Mouse (Mus musculus) hindbrain, embryonic 16.5 days (tissue): ENCODE data around the gene Abcg5. TPM values are rescaled to one million over a fixed set of nuclear protein-coding genes. Genes with fewer than 3 reads are reported as not detected.

Source experiments
- ATAC-seq: fragments of 200-750 bp; cut with Nextera tagmentation; 2 replicates; pipeline ENCODE4 v1.8.0; 2017; ENCODE audit warnings: moderate TSS enrichment, moderate library complexity
- H3K27ac ChIP-seq: fragments of 300-500 bp; sonication (generic); 2 replicates; pipeline ENCODE4 v1.5.1; 2014; ENCODE audit warnings: low read depth, mild to moderate bottlenecking, control low read depth, low read length, moderate library complexity
- H3K27me3 ChIP-seq: fragments of 300-500 bp; sonication (generic); replicated peaks from 2 replicates; pipeline ENCODE4 v1.6.1; 2014; ENCODE audit warnings: low read length; ENCODE audit not compliant: control insufficient read depth, insufficient read depth
- H3K36me3 ChIP-seq: fragments of 300-500 bp; sonication (generic); 2 replicates; pipeline ENCODE4 v1.6.1; 2014; ENCODE audit warnings: mild to moderate bottlenecking, low read length, moderate library complexity, mixed read lengths; ENCODE audit not compliant: control insufficient read depth, insufficient read depth
- H3K4me1 ChIP-seq: fragments of 300-500 bp; sonication (generic); 2 replicates; pipeline ENCODE4 v1.6.1; 2014; ENCODE audit warnings: low read depth, low read length; ENCODE audit not compliant: control insufficient read depth, insufficient read depth
- H3K4me2 ChIP-seq: fragments of 300-500 bp; sonication (generic); 2 replicates; pipeline ENCODE4 v1.6.1; 2014; ENCODE audit warnings: mild to moderate bottlenecking, low read length, control low read depth, moderate library complexity
- H3K4me3 ChIP-seq: fragments of 300-500 bp; sonication (generic); 2 replicates; pipeline ENCODE4 v1.5.1; 2014; ENCODE audit warnings: mild to moderate bottlenecking, low read length, control low read depth, moderate library complexity
- H3K9ac ChIP-seq: fragments of 300-500 bp; sonication (generic); 2 replicates; pipeline ENCODE4 v1.6.1; 2014; ENCODE audit warnings: low read depth, mild to moderate bottlenecking, control low read depth, low read length, moderate library complexity
- H3K9me3 ChIP-seq: fragments of 300-500 bp; sonication (generic); 2 replicates; pipeline ENCODE4 v1.6.1; 2014; ENCODE audit warnings: mild to moderate bottlenecking, low read length, moderate library complexity; ENCODE audit not compliant: control insufficient read depth
- WGBS: fragments of 180-500 bp; shearing (Covaris S2); extraction: QIAGEN DNeasy Blood & Tissue Kit; methylation state at CpG from one replicate; pipeline ENCODE4 v1.1.7; 2014; 5-methylcytosine and 5-hydroxymethylcytosine counted together
- polyA plus RNA-seq: library from polyadenylated mRNA; unstranded; fragments of >200 nt; fragmentation: Nextera tagmentation; extraction: Ambion mirVana; gene quantifications from 2 replicates; pipeline ENCODE4 v1.2.1, GENCODE M21; 2015

The Abcg5 gene
- 1.8 and 2.3 TPM in 2 replicates for polyA plus RNA-seq

DNA sequence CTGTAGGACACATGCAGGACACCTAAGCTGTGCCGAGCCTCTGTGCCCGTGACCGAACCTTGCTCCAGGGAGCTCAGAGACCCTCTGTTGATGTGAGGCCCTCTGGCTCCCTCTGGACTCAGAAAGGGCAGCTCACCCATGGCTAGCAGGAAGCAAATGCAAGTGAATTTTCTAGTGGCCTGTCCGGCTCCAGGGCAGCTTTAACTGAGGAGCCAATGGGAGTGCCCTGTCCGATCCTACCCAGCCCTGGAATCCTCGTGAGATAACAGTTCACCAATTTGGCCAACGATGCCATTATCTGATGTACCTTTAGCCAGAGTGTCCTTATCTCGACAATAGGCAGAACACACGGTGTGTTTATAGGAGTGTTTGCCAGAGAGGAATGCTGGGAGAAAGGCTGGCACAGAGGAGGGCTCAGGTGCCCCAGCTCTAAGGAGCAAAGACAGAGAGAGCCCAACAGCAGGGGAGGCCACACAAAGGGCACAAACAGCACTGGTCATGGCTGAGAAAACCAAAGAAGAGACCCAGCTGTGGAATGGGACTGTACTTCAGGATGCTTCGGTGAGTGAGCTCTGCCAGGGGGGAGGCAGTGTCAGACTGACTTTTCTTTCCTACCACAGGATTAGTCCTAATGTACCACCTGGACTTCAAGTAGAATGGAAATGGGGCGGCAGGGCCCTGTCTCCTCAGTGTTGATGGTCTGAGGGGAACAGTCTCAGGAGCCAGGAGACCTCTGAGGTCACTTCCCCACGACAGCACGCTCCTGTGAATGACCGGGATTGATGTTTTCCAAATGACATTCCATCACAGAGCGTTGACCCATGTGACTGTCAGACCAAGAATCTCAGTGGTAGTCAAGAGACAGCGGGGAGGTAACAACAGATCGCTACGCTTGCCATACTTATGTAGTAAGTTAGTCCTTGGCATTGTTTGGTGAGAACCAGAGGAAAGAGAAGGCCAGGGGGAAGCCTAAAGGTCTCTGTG lies at the start of gene Abcg5:
Abcg5 (minus strand) TSS at position 278 of the 984 bp plus-strand sequence.
- H3K9me3 ChIP-seq = no peaks in the 10 kb centered on the region
- H3K4me1 ChIP-seq = no peaks in the 10 kb centered on the region
- no peak within 1 kb of the TSS for H3K9ac ChIP-seq
- H3K4me3 ChIP-seq = no peak within 1 kb of the TSS
- no peaks in the 10 kb centered on the region for H3K36me3 ChIP-seq
- no peak within 1 kb of the TSS for H3K4me2 ChIP-seq
- WGBS = 73% methylated on average over 18 of the region's 18 CpGs
- H3K27ac ChIP-seq = no peak within 1 kb of the TSS
- no peaks in the 10 kb centered on the region for H3K27me3 ChIP-seq
- no peak for ATAC-seq

- Histone ChIP-seq H3K4me2 (no peak overlapping the region), H3K4me3 (no peak overlapping the region), H3K9me3 (no peaks in the 10 kb centered on the region), H3K9ac (no peak overlapping the region), H3K27me3 (no peaks in the 10 kb centered on the region), H3K36me3 (peaks cover 11% of the 10 kb centered on the region), H3K4me1 (no peaks in the 10 kb centered on the region), H3K27ac (no peak overlapping the region)
- 95% methylated on average over 8 of the region's 8 CpGs for WGBS
- ATAC-seq = no peak
Observed at GRCm38 (mm10) chr17:84732612-84733011, 49.8 kb upstream of the Abcg5 start.

GRCm38 (mm10) chr17:84731361-84731760 lies 48.5 kb upstream of the Abcg5 start:
- no peak overlapping the region for H3K4me2 ChIP-seq
- H3K4me1 ChIP-seq = no peaks in the 10 kb centered on the region
- 92% methylated on average over 12 of the region's 12 CpGs for WGBS
- H3K36me3 ChIP-seq = peaks cover 14% of the 10 kb centered on the region
- no peak overlapping the region for H3K9ac ChIP-seq
- H3K4me3 ChIP-seq = no peak overlapping the region
- H3K27ac ChIP-seq = no peak overlapping the region
- H3K9me3 ChIP-seq = no peaks in the 10 kb centered on the region
- H3K27me3 ChIP-seq = no peaks in the 10 kb centered on the region
- ATAC-seq = no peak

- ATAC-seq = no peak
- no peak overlapping the region for H3K27ac ChIP-seq
- H3K9me3 ChIP-seq = no peaks in the 10 kb centered on the region
- H3K9ac ChIP-seq = no peak overlapping the region
- no peaks in the 10 kb centered on the region for H3K4me1 ChIP-seq
- H3K36me3 ChIP-seq = peaks cover 24% of the 10 kb centered on the region
- no peak overlapping the region for H3K4me2 ChIP-seq
- H3K4me3 ChIP-seq = no peak overlapping the region
- no peaks in the 10 kb centered on the region for H3K27me3 ChIP-seq
- WGBS = 92% methylated on average over 5 of the region's 5 CpGs
Observed at GRCm38 (mm10) chr17:84729140-84729539, 46.3 kb upstream of the Abcg5 start.

DNA sequence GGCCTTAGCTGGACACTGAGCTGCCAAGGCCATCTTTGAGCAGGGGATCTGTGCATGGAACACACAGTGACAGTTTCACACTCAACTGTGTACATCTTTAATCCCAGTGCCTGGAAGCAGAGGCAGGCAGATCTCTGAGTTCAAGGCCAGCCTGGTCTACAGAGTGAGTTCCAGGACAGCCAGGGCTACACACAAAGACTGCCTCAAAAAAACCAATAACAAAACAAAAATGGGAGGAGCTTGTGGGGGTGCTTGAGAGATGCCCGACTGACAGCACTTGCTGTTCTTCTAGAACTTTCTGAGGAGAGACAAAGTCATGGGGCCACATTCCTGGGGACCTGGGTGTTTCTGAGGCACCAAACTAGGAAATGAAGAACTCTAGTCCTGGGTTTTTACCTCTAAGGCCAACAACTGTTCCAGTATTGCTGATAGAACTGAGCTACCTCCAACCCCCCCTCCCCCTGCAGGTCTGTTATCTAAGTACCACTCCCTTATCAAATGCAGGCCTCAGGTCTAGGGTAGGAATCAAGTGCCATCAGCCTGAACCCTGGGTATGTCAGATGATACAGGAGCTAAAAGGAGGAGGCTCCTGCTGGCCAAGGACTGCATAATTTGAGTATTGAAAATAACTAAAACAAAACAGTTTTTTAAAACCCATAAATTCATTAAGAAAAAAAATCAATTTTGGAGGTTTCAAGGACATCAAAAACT lies 45.5 kb upstream of the Abcg5 start:
- no peak for ATAC-seq
- no peak overlapping the region for H3K4me3 ChIP-seq
- WGBS = 71% methylated on average over 1 of the region's 1 CpGs

DNA sequence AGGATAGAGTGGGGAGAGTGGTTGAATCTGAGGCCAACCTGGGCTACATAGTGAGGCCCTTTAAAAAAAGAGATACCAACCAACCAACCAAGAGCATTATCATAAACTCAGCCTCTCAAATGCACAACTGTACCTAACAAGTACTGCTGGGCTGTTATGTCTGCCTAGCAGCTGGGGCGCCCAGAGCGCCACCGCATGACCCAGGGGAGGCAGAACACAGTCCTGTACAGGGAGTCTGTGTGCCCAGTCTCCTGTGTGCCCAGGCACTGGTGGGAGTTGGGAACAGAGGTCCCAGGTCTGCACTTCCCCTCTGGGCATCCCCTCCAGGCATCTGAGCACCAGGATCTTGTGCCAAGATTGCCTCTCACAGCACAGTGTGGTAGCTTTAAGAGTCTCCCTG lies 42.4 kb upstream of the Abcg5 start:
- Histone ChIP-seq H3K4me1 (no peaks in the 10 kb centered on the region), H3K9ac (no peak overlapping the region), H3K27ac (no peak overlapping the region), H3K27me3 (no peaks in the 10 kb centered on the region), H3K36me3 (peaks cover 23% of the 10 kb centered on the region), H3K9me3 (no peaks in the 10 kb centered on the region), H3K4me2 (no peak overlapping the region), H3K4me3 (no peak overlapping the region)
- WGBS = 98% methylated on average over 3 of the region's 3 CpGs
- ATAC-seq = no peak

More for the DNA sequence above, 45.5 kb upstream of the Abcg5 start:
- H3K27ac ChIP-seq = no peak overlapping the region
- no peaks in the 10 kb centered on the region for H3K27me3 ChIP-seq
- no peaks in the 10 kb centered on the region for H3K4me1 ChIP-seq
- peaks cover 24% of the 10 kb centered on the region for H3K36me3 ChIP-seq
- H3K9ac ChIP-seq = no peak overlapping the region
- H3K9me3 ChIP-seq = no peaks in the 10 kb centered on the region
- H3K4me2 ChIP-seq = no peak overlapping the region

- Histone ChIP-seq H3K4me1 (no peaks in the 10 kb centered on the region), H3K9me3 (no peaks in the 10 kb centered on the region), H3K9ac (no peak overlapping the region), H3K36me3 (peaks cover 22% of the 10 kb centered on the region), H3K27ac (no peak overlapping the region), H3K27me3 (no peaks in the 10 kb centered on the region), H3K4me2 (no peak overlapping the region), H3K4me3 (no peak overlapping the region)
- ATAC-seq = no peak
- WGBS = 41% methylated on average over 9 of the region's 9 CpGs
Observed at GRCm38 (mm10) chr17:84724028-84724427, 41.2 kb upstream of the Abcg5 start.

DNA sequence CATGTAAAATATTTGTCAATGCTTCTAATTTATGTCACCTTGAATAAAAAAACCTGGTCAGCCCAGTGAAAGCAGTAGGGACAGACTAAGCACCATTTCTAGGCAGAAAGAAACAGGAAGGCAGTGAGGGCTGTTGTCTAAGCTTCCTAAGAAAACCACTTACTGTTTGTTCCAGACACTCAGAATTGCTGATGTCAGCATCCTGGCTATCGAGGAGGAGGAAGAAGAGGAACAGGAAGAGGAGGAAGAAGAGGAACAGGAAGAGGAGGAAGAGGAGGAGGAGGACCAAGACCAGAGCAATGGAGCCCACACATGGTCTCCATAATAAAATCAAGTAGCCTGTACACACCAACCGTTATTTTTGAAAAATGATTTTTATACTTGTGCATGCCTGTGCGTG lies 36.3 kb upstream of the Abcg5 start:
- H3K9ac ChIP-seq = no peak overlapping the region
- ATAC-seq = no peak
- H3K36me3 ChIP-seq = peaks cover 10% of the 10 kb centered on the region
- H3K4me1 ChIP-seq = peaks cover 4% of the 10 kb centered on the region; the same call in 1 of the 2 replicates
- H3K4me2 ChIP-seq = no peak overlapping the region
- no peaks in the 10 kb centered on the region for H3K9me3 ChIP-seq
- H3K27me3 ChIP-seq = no peaks in the 10 kb centered on the region
- WGBS = 84% methylated on average over 3 of the region's 3 CpGs
- H3K4me3 ChIP-seq = no peak overlapping the region
- no peak overlapping the region for H3K27ac ChIP-seq

DNA sequence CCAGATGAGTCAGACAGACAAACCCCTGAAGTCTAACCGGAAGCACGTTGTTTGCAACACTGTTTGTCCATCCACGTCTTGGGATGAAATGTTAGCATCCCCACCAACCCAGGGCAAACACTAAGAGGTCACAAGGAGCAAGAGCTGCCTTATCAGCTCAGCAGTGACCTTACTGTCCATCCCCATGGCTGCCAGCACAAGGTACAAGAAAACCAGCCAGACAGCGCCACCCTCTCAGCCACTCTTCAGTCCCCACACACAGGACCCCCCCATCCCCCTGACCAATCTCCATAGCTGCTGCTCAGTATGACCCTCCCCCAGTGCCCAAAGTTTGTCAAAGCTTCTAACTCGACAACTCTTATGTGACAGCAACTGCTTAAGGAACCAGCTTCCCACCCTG lies 34.6 kb upstream of the Abcg5 start:
- WGBS = 77% methylated on average over 5 of the region's 5 CpGs
- H3K4me2 ChIP-seq = no peak overlapping the region
- no peak overlapping the region for H3K4me3 ChIP-seq
- no peaks in the 10 kb centered on the region for H3K27me3 ChIP-seq
- H3K9ac ChIP-seq = no peak overlapping the region
- no peak for ATAC-seq
- peaks cover 7% of the 10 kb centered on the region; the same call in 1 of the 2 replicates for H3K4me1 ChIP-seq
- H3K27ac ChIP-seq = no peak overlapping the region
- peaks cover 13% of the 10 kb centered on the region for H3K36me3 ChIP-seq
- H3K9me3 ChIP-seq = no peaks in the 10 kb centered on the region
